Mouse (Mus musculus) neutrophil, adult 5-6 weeks (primary cell): Measurements from ENCODE around the gene Slit1. TPM values are rescaled to one million over a fixed set of nuclear protein-coding genes. Genes with fewer than 3 reads are reported as not detected.

ENCODE experiments used
- ATAC-seq: fragments of 151-379, 151-347 bp; 2 replicates; pipeline ENCODE4 v1.8.0; 2017; ENCODE audit warnings: mild to moderate bottlenecking, moderate TSS enrichment; ENCODE audit not compliant: insufficient number of reproducible peaks, poor library complexity, low FRiP score, severe bottlenecking; ENCODE audit errors: extremely low read depth
- total RNA-seq: library from RNA; stranded (forward); fragments of 200-1000 nt; gene quantifications from 2 replicates; pipeline ENCODE4 v1.2.3, GENCODE M21; 2017

Gene Slit1
- total RNA-seq = 0.37 TPM in 1 of 2 replicates, not detected in the other

GRCm38 (mm10) chr19:41743396-41743795, at the start of gene Slit1:
TSS of gene Slit1 (minus strand) at chr19:41743665.
- no peak for ATAC-seq

GRCm38 (mm10) chr19:41792934-41793486, 49.5 kb upstream of the Slit1 start:
- no peak for ATAC-seq

- 0 out of 2 replicates have a peak, but pooled peaks have one; percentile 30 for ATAC-seq
These were observed 47.9 kb upstream of the Slit1 start for GRCm38 (mm10) chr19:41791384-41791783.

- ATAC-seq = no peak
These were observed 45.9 kb upstream of the Slit1 start for GRCm38 (mm10) chr19:41789110-41789961.

GRCm38 (mm10) chr19:41786896-41787295, 43.4 kb upstream of the Slit1 start:
- no peak for ATAC-seq

GRCm38 (mm10) chr19:41777514-41777913, 34.0 kb upstream of the Slit1 start:
- ATAC-seq = no peak

GRCm38 (mm10) chr19:41768711-41769110, 25.2 kb upstream of the Slit1 start:
- ATAC-seq = no peak

- ATAC-seq = no peak
These were observed 23.2 kb upstream of the Slit1 start for GRCm38 (mm10) chr19:41766628-41767027.

- ATAC-seq = peak; percentile 79; the same call in 1 of the 2 replicates
These were observed 20.6 kb upstream of the Slit1 start for GRCm38 (mm10) chr19:41763870-41764660.

GRCm38 (mm10) chr19:41761529-41761928, 18.1 kb upstream of the Slit1 start:
- no peak for ATAC-seq

GRCm38 (mm10) chr19:41759765-41760164, 16.3 kb upstream of the Slit1 start:
- no peak for ATAC-seq

- no peak for ATAC-seq
These were observed 15.8 kb upstream of the Slit1 start for GRCm38 (mm10) chr19:41759270-41759669.

GRCm38 (mm10) chr19:41754760-41755159, 11.3 kb upstream of the Slit1 start:
- ATAC-seq = no peak

- no peak for ATAC-seq
These were observed 8.4 kb upstream of the Slit1 start for GRCm38 (mm10) chr19:41751906-41752305.

- no peak for ATAC-seq
These were observed 4.0 kb upstream of the Slit1 start for GRCm38 (mm10) chr19:41747436-41747835.

- ATAC-seq = no peak
These were observed 2.6 kb upstream of the Slit1 start for GRCm38 (mm10) chr19:41745941-41746557.

GRCm38 (mm10) chr19:41738896-41739295, 4.6 kb downstream of the Slit1 start:
- ATAC-seq = no peak

GRCm38 (mm10) chr19:41738429-41738805, 5.0 kb downstream of the Slit1 start:
- no peak for ATAC-seq
